Mouse (Mus musculus): Measurements from ENCODE around the gene Prdm11. TPM values are rescaled to one million over a fixed set of nuclear protein-coding genes. Genes with fewer than 3 reads are reported as not detected.

Prdm11 gene
- polyA plus RNA-seq, 1 experiment from 2014 or later: 7.1 TPM

GRCm38 (mm10) chr2:92954404-92955114, 91.4 kb downstream of the Prdm11 start:
- H3K4me1 ChIP-seq: no peaks in the 10 kb centered on the region
- no peaks in the 10 kb centered on the region for H3K27me3 ChIP-seq
- no peak overlapping the region for H3K4me2 ChIP-seq
- ATAC-seq (replicated peaks; ENCODE audit: low FRiP score): no peak
- H3K36me3 ChIP-seq: no peaks in the 10 kb centered on the region
- H3K4me3 ChIP-seq (replicated peaks): no peak overlapping the region
- H3K27ac ChIP-seq: no peak overlapping the region
- H3K9me3 ChIP-seq (replicated peaks): 0 out of 2 replicates have a peak, but pooled peaks cover 4% of the 10 kb centered on the region
- H3K9ac ChIP-seq: no peak overlapping the region
- 46% methylated on average over 11 of the region's 11 CpGs for WGBS

DNA sequence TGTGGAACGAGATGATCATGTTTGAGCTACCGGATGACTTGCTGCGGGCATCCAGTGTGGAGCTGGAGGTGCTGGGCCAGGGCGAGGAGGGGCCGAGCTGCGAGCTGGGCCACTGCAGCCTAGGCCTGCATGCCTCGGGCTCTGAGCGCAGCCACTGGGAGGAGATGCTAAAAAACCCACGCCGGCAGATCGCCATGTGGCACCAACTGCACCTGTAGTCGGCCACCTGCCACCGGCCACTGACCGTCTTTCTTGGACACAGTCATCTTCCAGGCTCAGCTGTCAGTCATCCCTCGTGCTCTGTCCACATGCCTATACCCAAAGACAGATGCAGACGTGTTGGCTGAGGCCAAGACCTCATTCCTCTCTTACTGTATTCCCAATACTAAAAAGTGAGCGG, 92.5 kb downstream of the Prdm11 start:
- 88% methylated on average over 17 of the region's 17 CpGs for WGBS
- peaks cover 8% of the 10 kb centered on the region; the same call in 1 of the 2 replicates for H3K4me1 ChIP-seq

GRCm38 (mm10) chr2:92949518-92949917, 96.4 kb downstream of the Prdm11 start:
- Histone ChIP-seq H3K27me3 (peaks cover 9% of the 10 kb centered on the region), H3K36me3 (no peaks in the 10 kb centered on the region), H3K9ac (no peak overlapping the region), H3K27ac (no peak overlapping the region), H3K4me2 (no peak overlapping the region), H3K9me3 (replicated peaks) (no peaks in the 10 kb centered on the region), H3K4me3 (replicated peaks) (no peak overlapping the region), H3K4me1 (peaks cover 16% of the 10 kb centered on the region)
- ATAC-seq (replicated peaks; ENCODE audit: low FRiP score): no peak
- 10% methylated on average over 1 of the region's 1 CpGs for WGBS

More for the DNA sequence above, 92.5 kb downstream of the Prdm11 start:
- H3K27me3 ChIP-seq: no peaks in the 10 kb centered on the region
- H3K27ac ChIP-seq: no peak overlapping the region
- no peak overlapping the region for H3K4me2 ChIP-seq
- no peak for ATAC-seq (replicated peaks; ENCODE audit: low FRiP score)
- H3K9ac ChIP-seq: no peak overlapping the region
- H3K36me3 ChIP-seq: no peaks in the 10 kb centered on the region
- H3K4me3 ChIP-seq (replicated peaks): no peak overlapping the region
- H3K9me3 ChIP-seq (replicated peaks): 0 out of 2 replicates have a peak, but pooled peaks cover 4% of the 10 kb centered on the region

DNA sequence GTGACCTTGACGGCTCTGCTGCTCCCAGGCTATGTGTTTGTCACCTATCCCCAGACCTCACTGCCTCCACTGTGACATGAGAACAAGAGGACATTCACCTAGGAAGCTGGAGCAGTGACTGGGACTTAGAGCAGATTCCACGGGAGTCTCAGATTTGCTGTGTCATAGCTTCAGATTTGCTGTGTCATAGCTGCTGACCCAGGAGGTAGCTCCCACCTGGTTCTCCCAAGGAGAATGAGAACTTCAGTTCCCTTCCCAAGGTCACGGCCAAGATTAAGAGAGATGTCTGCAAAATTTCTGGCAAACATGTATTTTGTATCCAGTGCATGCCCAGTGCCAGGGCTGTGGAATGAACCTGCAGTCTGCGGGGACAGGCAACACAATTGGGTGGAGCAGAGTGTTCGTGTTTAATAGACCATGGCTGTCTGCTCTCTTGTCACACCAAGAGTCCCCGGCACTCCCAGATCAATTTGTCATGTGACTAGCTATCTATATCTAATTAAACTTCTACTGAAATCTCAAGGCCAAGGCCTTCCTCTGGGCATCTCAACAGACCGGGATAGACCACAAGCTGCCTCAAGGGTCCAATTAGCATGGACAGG, 97.2 kb downstream of the Prdm11 start:
- 38% methylated on average over 7 of the region's 7 CpGs for WGBS
- H3K4me3 ChIP-seq (replicated peaks): no peak overlapping the region
- no peaks in the 10 kb centered on the region for H3K36me3 ChIP-seq
- no peak overlapping the region for H3K27ac ChIP-seq
- ATAC-seq (replicated peaks; ENCODE audit: low FRiP score): no peak
- H3K9me3 ChIP-seq (replicated peaks): no peaks in the 10 kb centered on the region
- peaks cover 9% of the 10 kb centered on the region for H3K27me3 ChIP-seq
- H3K4me2 ChIP-seq: no peak overlapping the region
- H3K9ac ChIP-seq: no peak overlapping the region
- peaks cover 16% of the 10 kb centered on the region for H3K4me1 ChIP-seq

DNA sequence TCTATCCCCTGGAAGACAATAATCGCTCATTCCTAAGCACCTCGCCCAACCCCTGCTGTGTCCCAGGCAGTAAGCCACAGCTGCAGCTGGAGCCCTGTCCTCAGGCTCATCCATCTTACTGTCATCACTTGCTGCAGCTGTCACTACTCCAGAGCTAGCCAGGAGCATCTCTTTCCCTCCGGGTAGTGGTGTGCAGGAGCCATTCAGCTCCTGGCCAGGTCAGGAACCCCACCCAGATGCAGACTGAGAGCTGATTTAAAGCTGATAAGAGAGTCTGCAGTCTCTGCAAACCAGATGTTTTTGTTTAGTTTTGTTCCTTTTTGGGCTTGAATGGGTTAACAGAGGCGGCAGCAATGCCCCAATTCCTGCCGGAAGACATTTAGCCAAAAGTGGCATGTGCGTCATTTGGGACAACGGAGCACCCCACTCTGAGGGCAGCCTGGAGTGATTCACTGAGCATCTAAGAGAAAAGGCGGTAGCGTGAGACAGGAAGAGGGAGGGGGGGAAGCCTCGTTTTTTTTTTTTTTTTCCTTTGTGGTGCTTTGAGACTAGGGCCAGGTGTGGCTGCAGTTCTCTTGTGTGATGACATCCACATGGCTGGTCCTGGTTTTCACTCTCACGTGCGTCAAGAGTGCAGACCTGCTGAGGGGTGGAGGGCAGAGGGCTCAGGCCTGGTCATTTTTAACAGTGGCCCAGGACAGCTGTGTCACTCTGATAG, 97.8 kb downstream of the Prdm11 start:
- H3K9me3 ChIP-seq (replicated peaks): no peaks in the 10 kb centered on the region
- 5% methylated on average over 12 of the region's 12 CpGs for WGBS

DNA sequence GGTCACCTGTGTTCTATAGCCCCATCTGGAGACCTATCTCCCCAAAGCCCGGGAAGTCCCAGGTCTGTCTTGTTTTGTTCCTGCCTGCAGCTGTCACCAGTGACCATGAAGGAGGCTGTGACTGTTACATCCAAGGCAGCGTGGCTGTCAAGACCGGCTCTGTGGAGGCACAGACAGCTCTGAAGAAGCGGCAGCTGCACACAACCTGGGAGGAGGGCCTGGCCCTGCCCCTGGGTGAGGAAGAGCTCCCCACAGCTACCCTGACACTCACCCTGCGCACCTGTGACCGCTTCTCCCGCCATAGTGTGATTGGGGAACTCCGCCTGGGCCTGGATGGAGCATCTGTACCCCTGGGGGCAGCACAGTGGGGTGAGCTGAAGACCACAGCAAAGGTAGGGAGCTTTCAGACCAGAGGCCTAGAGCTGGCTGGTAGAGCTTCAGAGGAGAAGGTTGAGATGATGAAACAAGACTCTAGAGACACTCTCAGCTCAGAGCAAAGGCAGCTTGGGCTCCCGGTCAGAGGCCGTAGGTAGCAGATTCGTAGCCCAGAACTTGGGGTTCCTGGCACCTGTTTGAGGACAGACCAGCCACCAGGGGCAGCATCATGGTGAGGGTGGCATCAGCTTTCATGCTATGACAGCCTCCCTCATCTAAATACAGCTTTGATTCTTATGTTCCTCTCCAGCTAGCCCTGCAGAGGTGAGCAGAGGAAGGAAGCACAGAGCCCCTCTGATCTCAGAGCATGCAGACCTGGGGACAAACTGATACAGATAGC, 100.0 kb downstream of the Prdm11 start:
- no peak overlapping the region for H3K4me2 ChIP-seq
- no peaks in the 10 kb centered on the region for H3K36me3 ChIP-seq
- 88% methylated on average over 11 of the region's 11 CpGs for WGBS
- no peak overlapping the region for H3K27ac ChIP-seq
- peaks cover 9% of the 10 kb centered on the region for H3K27me3 ChIP-seq
- no peak for ATAC-seq (replicated peaks; ENCODE audit: low FRiP score)
- no peak overlapping the region for H3K9ac ChIP-seq
- H3K9me3 ChIP-seq (replicated peaks): no peaks in the 10 kb centered on the region
- peaks cover 16% of the 10 kb centered on the region for H3K4me1 ChIP-seq
- H3K4me3 ChIP-seq (replicated peaks): no peak overlapping the region

More for the DNA sequence above, 97.8 kb downstream of the Prdm11 start:
- Histone ChIP-seq H3K9ac (no peak overlapping the region), H3K27me3 (peaks cover 9% of the 10 kb centered on the region), H3K4me2 (0 out of 2 replicates have a peak overlapping the region, but pooled peaks have one; percentile 8), H3K4me3 (replicated peaks) (no peak overlapping the region), H3K36me3 (no peaks in the 10 kb centered on the region), H3K27ac (no peak overlapping the region), H3K4me1 (peaks cover 16% of the 10 kb centered on the region)
- 0 out of 2 replicates have a peak, but pooled peaks have one; percentile 44 for ATAC-seq (replicated peaks; ENCODE audit: low FRiP score)

DNA sequence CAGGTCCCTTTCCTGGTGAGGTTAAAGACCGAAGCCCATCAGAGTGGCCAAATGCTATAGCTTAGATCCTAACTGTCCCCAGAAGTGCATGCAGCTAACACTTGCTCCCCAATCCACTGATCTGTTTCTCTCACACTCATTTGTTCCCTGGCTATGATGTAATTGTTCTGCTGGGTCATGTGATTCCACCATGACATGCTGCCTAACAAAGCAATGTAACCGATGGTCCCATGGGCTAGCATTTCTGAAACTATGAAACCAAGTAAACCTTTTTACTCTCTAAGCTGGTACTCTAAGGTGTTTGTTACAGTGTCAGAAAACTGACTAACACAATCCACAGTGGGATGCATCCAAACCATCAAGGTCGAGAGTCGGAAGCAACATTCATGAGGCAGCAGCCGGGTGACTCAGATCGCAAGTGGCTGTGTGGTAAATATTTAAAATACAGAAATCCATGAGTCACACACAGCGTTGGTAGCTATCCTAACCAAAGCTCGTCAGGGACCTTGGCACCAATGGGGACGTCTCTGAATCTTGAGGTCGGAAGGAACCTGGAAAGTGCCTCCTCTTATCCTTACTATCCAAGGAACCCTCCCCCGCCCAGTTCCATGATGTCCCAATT, 100.7 kb downstream of the Prdm11 start:
- H3K36me3 ChIP-seq: no peaks in the 10 kb centered on the region
- no peak for ATAC-seq (replicated peaks; ENCODE audit: low FRiP score)
- no peaks in the 10 kb centered on the region for H3K9me3 ChIP-seq (replicated peaks)
- no peak overlapping the region for H3K4me3 ChIP-seq (replicated peaks)
- peaks cover 16% of the 10 kb centered on the region for H3K4me1 ChIP-seq
- H3K9ac ChIP-seq: no peak overlapping the region
- 93% methylated on average over 11 of the region's 11 CpGs for WGBS
- no peak overlapping the region for H3K27ac ChIP-seq
- peaks cover 9% of the 10 kb centered on the region for H3K27me3 ChIP-seq
- no peak overlapping the region for H3K4me2 ChIP-seq

GRCm38 (mm10) chr2:92944356-92944755, 101.6 kb downstream of the Prdm11 start:
- no peak overlapping the region for H3K9ac ChIP-seq
- H3K4me1 ChIP-seq: peaks cover 16% of the 10 kb centered on the region
- H3K4me3 ChIP-seq (replicated peaks): no peak overlapping the region
- H3K9me3 ChIP-seq (replicated peaks): no peaks in the 10 kb centered on the region
- H3K27me3 ChIP-seq: peaks cover 9% of the 10 kb centered on the region
- H3K27ac ChIP-seq: no peak overlapping the region
- 87% methylated on average over 3 of the region's 3 CpGs for WGBS
- ATAC-seq (replicated peaks; ENCODE audit: low FRiP score): no peak
- no peaks in the 10 kb centered on the region for H3K36me3 ChIP-seq
- H3K4me2 ChIP-seq: no peak overlapping the region

GRCm38 (mm10) chr2:92943406-92943805, 102.6 kb downstream of the Prdm11 start:
- Histone ChIP-seq H3K27ac (no peak overlapping the region), H3K36me3 (no peaks in the 10 kb centered on the region), H3K4me1 (peaks cover 8% of the 10 kb centered on the region), H3K4me2 (no peak overlapping the region), H3K9me3 (replicated peaks) (no peaks in the 10 kb centered on the region), H3K27me3 (peaks cover 9% of the 10 kb centered on the region), H3K9ac (no peak overlapping the region), H3K4me3 (replicated peaks) (no peak overlapping the region)
- WGBS: 84% methylated on average over 3 of the region's 3 CpGs
- no peak for ATAC-seq (replicated peaks; ENCODE audit: low FRiP score)

- Histone ChIP-seq H3K9ac (no peak overlapping the region), H3K36me3 (no peaks in the 10 kb centered on the region), H3K27me3 (peaks cover 7% of the 10 kb centered on the region), H3K9me3 (replicated peaks) (no peaks in the 10 kb centered on the region), H3K27ac (no peak overlapping the region), H3K4me1 (0 out of 2 replicates have a peak, but pooled peaks cover 2% of the 10 kb centered on the region), H3K4me2 (no peak overlapping the region), H3K4me3 (replicated peaks) (no peak overlapping the region)
- 67% methylated on average over 3 of the region's 3 CpGs for WGBS
- ATAC-seq (replicated peaks; ENCODE audit: low FRiP score): no peak
Observed at GRCm38 (mm10) chr2:92941463-92941862, 104.5 kb downstream of the Prdm11 start.

- Histone ChIP-seq H3K9ac (no peak overlapping the region), H3K4me1 (0 out of 2 replicates have a peak, but pooled peaks cover 2% of the 10 kb centered on the region), H3K27ac (no peak overlapping the region), H3K9me3 (replicated peaks) (no peaks in the 10 kb centered on the region), H3K27me3 (peaks cover 2% of the 10 kb centered on the region; the same call in 1 of the 2 replicates), H3K36me3 (no peaks in the 10 kb centered on the region), H3K4me3 (replicated peaks) (no peak overlapping the region), H3K4me2 (no peak overlapping the region)
- 82% methylated on average over 9 of the region's 9 CpGs for WGBS
- no peak for ATAC-seq (replicated peaks; ENCODE audit: low FRiP score)
Observed at GRCm38 (mm10) chr2:92940963-92941362, 105.0 kb downstream of the Prdm11 start.
